Mouse (Mus musculus): ENCODE data around the gene Mast1. TPM values are rescaled to one million over a fixed set of nuclear protein-coding genes. Genes with fewer than 3 reads are reported as not detected.

Gene Mast1
- polyA plus RNA-seq, 1 experiment from 2014 or later = 0.15 TPM

DNA sequence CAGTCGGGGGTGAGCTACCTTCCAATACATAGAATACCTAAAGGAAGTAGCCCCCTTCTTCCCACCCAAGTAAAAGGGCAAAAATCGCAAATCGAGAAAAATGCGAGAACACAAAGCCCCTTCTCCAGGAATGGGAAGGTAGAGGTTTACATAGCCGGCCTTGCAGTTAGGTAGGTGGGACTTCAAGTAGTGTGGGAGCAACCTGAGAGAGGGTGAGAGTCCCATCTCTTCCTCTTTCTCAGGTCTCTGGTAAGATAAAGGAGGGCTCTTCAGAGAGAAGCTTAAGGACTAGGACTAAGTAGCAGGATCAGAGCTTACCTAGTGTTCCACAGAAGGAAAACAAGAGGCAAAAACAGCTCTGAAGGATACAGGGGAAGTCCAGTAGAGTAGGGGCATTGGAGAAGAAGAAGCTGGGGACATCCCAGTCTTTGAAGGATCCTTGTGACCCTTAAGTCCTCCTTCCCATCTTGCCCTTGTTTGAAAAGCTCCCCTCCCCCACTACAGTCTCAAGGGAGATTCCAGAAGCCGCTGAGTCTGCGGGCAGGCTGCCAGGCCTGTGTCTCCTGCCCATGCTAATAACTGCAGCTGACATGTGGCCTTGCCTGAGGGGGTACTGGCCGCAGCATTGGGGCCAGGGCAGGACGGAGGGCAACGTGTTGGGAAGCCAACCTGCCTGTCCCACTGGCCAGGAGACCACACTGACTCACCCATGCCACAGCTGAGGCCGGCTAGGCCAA is 43.6 kb upstream of the Mast1 start:
- H3K4me2 ChIP-seq (ENCODE audit: low read depth, low read length) = peak overlapping the region; percentile 98
- H3K27ac ChIP-seq (ENCODE audit: low read length) = peak overlapping the region; percentile 84
- H3K27me3 ChIP-seq (ENCODE audit: control insufficient read depth, insufficient read depth, low read depth, low read length) = peaks cover 9% of the 10 kb centered on the region
- H3K4me1 ChIP-seq (ENCODE audit: control insufficient read depth, low read depth, low read length) = peaks cover 94% of the 10 kb centered on the region
- no peaks in the 10 kb centered on the region for H3K36me3 ChIP-seq (ENCODE audit: control insufficient read depth, insufficient read depth)
- peak overlapping the region; percentile 59 for H3K9ac ChIP-seq (ENCODE audit: low read depth, low read length)
- no peaks in the 10 kb centered on the region for H3K9me3 ChIP-seq (replicated peaks; ENCODE audit: control insufficient read depth, low read length)
- 51% methylated on average over 11 of the region's 11 CpGs for WGBS (ENCODE audit: insufficient replicate concordance)
- H3K4me3 ChIP-seq (ENCODE audit: low read depth, low read length) = peak overlapping the region; percentile 75
- no peak for ATAC-seq (ENCODE audit: low read depth)

DNA sequence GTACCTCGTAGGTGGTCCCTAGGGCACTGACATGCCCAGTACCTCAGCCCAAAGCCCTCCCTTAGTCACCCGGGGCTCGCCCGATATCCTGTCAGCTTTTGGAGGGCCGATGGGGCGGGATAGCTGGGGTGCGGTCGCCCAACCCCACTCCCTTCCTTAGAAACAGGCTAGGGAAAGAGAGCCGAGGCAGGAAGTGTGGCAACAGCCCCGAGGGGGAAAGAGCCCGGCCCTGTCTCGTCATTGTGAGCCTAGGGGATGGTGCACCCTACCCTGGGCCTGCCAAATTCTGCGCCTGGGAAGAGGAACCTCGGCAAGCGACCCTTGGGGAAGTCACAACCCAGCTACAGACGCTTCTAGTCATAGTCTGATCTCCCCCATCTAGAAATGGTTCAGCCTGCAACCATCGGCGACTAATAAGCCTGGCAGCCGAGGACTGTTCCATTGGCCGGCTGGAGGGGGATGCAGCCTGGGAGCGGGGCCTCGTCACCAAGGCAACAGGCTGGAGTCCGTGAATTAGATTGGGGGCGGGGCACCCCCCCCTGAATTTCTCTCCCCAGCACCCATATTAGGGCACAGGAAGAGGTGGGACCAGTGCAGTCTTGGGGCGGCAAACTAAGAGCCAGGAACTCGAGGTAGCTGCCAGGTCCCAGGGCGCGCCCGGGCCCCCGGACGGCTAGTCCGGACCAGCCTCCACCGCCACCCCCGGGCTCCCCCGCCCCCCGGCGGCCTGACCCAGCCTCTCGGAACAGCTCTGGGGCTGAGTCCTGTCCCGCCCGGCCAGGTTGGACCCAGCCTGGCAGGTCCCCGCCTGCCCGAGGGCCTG is 42.7 kb upstream of the Mast1 start:
- H3K27ac ChIP-seq (ENCODE audit: low read length) = peak overlapping the region; percentile 84
- peaks cover 94% of the 10 kb centered on the region for H3K4me1 ChIP-seq (ENCODE audit: control insufficient read depth, low read depth, low read length)
- WGBS (ENCODE audit: insufficient replicate concordance) = 4% methylated on average over 35 of the region's 42 CpGs
- peak overlapping the region; percentile 75 for H3K4me3 ChIP-seq (ENCODE audit: low read depth, low read length)
- H3K9me3 ChIP-seq (replicated peaks; ENCODE audit: control insufficient read depth, low read length) = no peaks in the 10 kb centered on the region
- peak; percentile 26 for ATAC-seq (ENCODE audit: low read depth)
- H3K27me3 ChIP-seq (ENCODE audit: control insufficient read depth, insufficient read depth, low read depth, low read length) = peaks cover 9% of the 10 kb centered on the region
- H3K9ac ChIP-seq (ENCODE audit: low read depth, low read length) = peak overlapping the region; percentile 59
- H3K4me2 ChIP-seq (ENCODE audit: low read depth, low read length) = peak overlapping the region; percentile 98
- H3K36me3 ChIP-seq (ENCODE audit: control insufficient read depth, insufficient read depth) = no peaks in the 10 kb centered on the region; the same call in 1 of the 2 replicates

DNA sequence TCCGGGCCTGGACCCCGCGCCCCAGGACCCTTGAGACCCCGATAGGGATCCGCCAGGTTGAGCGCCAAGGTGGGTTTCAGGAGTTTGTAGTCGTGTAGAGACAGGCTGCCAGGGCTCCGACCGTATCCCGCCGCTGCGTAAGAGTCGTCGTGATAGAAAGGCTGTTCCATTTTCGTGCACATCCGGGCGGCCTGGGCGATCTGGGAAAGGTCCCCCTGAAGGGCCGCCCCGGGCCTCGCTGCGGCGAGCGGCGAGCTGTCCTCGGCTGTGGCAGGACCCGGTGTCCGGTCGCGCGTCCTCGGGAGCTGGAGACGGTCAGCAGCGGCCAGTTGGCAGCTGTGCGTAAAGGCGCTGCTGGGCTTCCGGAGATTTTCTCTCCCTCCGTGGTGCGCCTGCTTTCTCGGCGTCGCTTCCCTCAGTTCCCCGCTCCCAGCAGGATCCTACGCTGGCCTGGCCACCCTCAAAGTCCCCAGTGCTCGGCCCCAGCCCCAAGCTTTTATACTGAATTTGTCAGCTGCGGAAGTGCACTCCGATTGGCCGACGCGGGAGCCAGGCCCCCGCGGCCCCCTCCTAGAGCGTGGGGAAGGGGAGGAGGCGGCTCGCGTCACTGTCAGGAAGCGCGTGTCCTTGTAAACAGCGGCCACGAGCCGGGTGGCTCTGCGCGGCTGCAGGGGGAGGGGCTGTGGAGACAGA is 41.2 kb upstream of the Mast1 start, which contains the start of gene Junb:
Gene Junb (minus strand): TSS at position 471 of the 693 bp plus-strand sequence.
- Histone ChIP-seq H3K4me2 (ENCODE audit: low read depth, low read length) (peak within 1 kb of the TSS; percentile 98), H3K27me3 (ENCODE audit: control insufficient read depth, insufficient read depth, low read depth, low read length) (peaks cover 9% of the 10 kb centered on the region), H3K9me3 (replicated peaks; ENCODE audit: control insufficient read depth, low read length) (no peaks in the 10 kb centered on the region), H3K4me3 (ENCODE audit: low read depth, low read length) (peak within 1 kb of the TSS; percentile 75), H3K4me1 (ENCODE audit: control insufficient read depth, low read depth, low read length) (peaks cover 94% of the 10 kb centered on the region), H3K27ac (ENCODE audit: low read length) (peak within 1 kb of the TSS; percentile 97), H3K36me3 (ENCODE audit: control insufficient read depth, insufficient read depth) (peaks cover 14% of the 10 kb centered on the region), H3K9ac (ENCODE audit: low read depth, low read length) (peak within 1 kb of the TSS; percentile 73)
- ATAC-seq (ENCODE audit: low read depth) = peak; percentile 35
- WGBS (ENCODE audit: insufficient replicate concordance) = under 1% methylated on average over 63 of the region's 63 CpGs

DNA sequence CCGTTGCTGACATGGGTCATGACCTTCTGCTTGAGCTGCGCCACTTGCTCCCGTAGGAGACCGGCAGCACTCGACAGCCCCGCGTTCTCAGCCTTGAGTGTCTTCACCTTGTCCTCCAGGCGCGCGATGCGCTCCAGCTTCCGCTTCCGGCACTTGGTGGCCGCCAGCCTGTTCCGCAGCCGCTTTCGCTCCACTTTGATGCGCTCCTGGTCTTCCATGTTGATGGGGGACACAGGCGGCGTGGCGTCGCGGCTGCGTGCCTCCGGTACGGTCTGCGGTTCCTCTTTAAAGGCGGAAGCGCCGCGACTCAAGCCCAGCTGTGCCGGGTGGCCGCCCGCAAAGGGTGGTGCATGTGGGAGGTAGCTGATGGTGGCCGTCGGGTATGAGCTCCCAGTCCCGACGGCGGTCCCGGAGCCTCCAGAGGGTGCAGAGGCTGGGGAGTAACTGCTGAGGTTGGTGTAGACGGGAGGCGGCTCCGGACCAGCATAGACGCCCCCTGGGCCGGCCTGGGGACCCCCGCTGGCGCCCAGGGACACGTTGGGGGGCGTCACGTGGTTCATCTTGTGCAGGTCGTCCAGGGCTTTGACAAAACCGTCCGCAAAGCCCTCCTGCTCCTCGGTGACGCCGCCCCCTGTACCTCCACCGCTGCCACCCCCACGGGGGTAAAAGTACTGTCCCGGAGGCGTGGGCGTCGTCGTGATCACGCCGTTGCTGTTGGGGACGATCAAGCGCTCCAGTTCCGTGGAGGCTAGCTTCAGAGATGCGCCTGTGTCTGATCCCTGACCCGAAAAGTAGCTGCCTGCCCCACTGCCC is 40.5 kb upstream of the Mast1 start:
- H3K36me3 ChIP-seq (ENCODE audit: control insufficient read depth, insufficient read depth) = peaks cover 21% of the 10 kb centered on the region
- H3K27me3 ChIP-seq (ENCODE audit: control insufficient read depth, insufficient read depth, low read depth, low read length) = peaks cover 9% of the 10 kb centered on the region
- H3K4me2 ChIP-seq (ENCODE audit: low read depth, low read length) = peak overlapping the region; percentile 98
- H3K9ac ChIP-seq (ENCODE audit: low read depth, low read length) = peak overlapping the region; percentile 73
- ATAC-seq (ENCODE audit: low read depth) = no peak
- H3K4me3 ChIP-seq (ENCODE audit: low read depth, low read length) = peak overlapping the region; percentile 75
- peaks cover 97% of the 10 kb centered on the region for H3K4me1 ChIP-seq (ENCODE audit: control insufficient read depth, low read depth, low read length)
- no peaks in the 10 kb centered on the region for H3K9me3 ChIP-seq (replicated peaks; ENCODE audit: control insufficient read depth, low read length)
- peak overlapping the region; percentile 97 for H3K27ac ChIP-seq (ENCODE audit: low read length)
- under 1% methylated on average over 70 of the region's 70 CpGs for WGBS (ENCODE audit: insufficient replicate concordance)

GRCm38 (mm10) chr8:84976763-84977434 is 39.7 kb upstream of the Mast1 start:
- ATAC-seq (ENCODE audit: low read depth) = no peak
- peak overlapping the region; percentile 73 for H3K9ac ChIP-seq (ENCODE audit: low read depth, low read length)
- peaks cover 29% of the 10 kb centered on the region for H3K36me3 ChIP-seq (ENCODE audit: control insufficient read depth, insufficient read depth)
- peak overlapping the region; percentile 75 for H3K4me3 ChIP-seq (ENCODE audit: low read depth, low read length)
- H3K4me2 ChIP-seq (ENCODE audit: low read depth, low read length) = peak overlapping the region; percentile 98
- under 1% methylated on average over 25 of the region's 25 CpGs for WGBS (ENCODE audit: insufficient replicate concordance)
- peaks cover 95% of the 10 kb centered on the region for H3K4me1 ChIP-seq (ENCODE audit: control insufficient read depth, low read depth, low read length)
- H3K27ac ChIP-seq (ENCODE audit: low read length) = peak overlapping the region; percentile 97
- peaks cover 9% of the 10 kb centered on the region for H3K27me3 ChIP-seq (ENCODE audit: control insufficient read depth, insufficient read depth, low read depth, low read length)
- no peaks in the 10 kb centered on the region for H3K9me3 ChIP-seq (replicated peaks; ENCODE audit: control insufficient read depth, low read length)

- H3K4me1 ChIP-seq (ENCODE audit: control insufficient read depth, low read depth, low read length) = peaks cover 92% of the 10 kb centered on the region
- H3K4me2 ChIP-seq (ENCODE audit: low read depth, low read length) = peak overlapping the region; percentile 98
- peak overlapping the region; percentile 75 for H3K4me3 ChIP-seq (ENCODE audit: low read depth, low read length)
- peaks cover 36% of the 10 kb centered on the region for H3K36me3 ChIP-seq (ENCODE audit: control insufficient read depth, insufficient read depth)
- peak overlapping the region; percentile 73 for H3K9ac ChIP-seq (ENCODE audit: low read depth, low read length)
- WGBS (ENCODE audit: insufficient replicate concordance) = under 1% methylated on average over 61 of the region's 61 CpGs
- no peaks in the 10 kb centered on the region for H3K9me3 ChIP-seq (replicated peaks; ENCODE audit: control insufficient read depth, low read length)
- peaks cover 9% of the 10 kb centered on the region for H3K27me3 ChIP-seq (ENCODE audit: control insufficient read depth, insufficient read depth, low read depth, low read length)
- peak overlapping the region; percentile 97 for H3K27ac ChIP-seq (ENCODE audit: low read length)
- ATAC-seq (ENCODE audit: low read depth) = peak; percentile 79
Observed at GRCm38 (mm10) chr8:84976031-84976762, 39.0 kb upstream of the Mast1 start.

DNA sequence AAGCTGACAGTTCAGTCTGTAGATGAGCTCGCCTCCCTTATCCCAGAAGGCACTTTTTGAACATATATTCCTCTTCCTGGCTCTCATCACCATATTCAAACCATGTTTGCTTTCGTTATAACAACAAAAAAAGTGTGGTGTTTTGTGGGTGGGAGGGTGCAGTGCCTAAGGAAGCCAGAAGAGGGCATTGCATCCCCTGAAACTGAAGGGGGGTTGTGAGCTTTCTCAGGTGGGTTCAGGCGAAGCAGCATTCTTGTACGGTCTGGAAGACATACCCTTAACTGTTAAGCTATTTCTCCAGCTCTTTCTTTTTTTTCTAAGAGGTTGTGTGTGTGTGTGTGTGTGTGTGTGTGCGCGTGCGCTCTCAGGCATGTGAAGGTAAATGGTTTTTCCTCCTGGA is 38.3 kb upstream of the Mast1 start:
- Histone ChIP-seq H3K4me1 (ENCODE audit: control insufficient read depth, low read depth, low read length) (peaks cover 88% of the 10 kb centered on the region), H3K9me3 (replicated peaks; ENCODE audit: control insufficient read depth, low read length) (no peaks in the 10 kb centered on the region), H3K36me3 (ENCODE audit: control insufficient read depth, insufficient read depth) (peaks cover 42% of the 10 kb centered on the region), H3K4me3 (ENCODE audit: low read depth, low read length) (peak overlapping the region; percentile 75), H3K4me2 (ENCODE audit: low read depth, low read length) (peak overlapping the region; percentile 98), H3K27me3 (ENCODE audit: control insufficient read depth, insufficient read depth, low read depth, low read length) (peaks cover 9% of the 10 kb centered on the region), H3K9ac (ENCODE audit: low read depth, low read length) (peak overlapping the region; percentile 73), H3K27ac (ENCODE audit: low read length) (peak overlapping the region; percentile 97)
- ATAC-seq (ENCODE audit: low read depth) = no peak
- WGBS (ENCODE audit: insufficient replicate concordance) = 22% methylated on average over 7 of the region's 7 CpGs
